Mouse (Mus musculus): Measurements from ENCODE around the gene Kcnd3.

Gene Kcnd3

GRCm38 (mm10) chr3:105648889-105649567 lies 196.9 kb downstream of the Kcnd3 start:
- in situ Hi-C loops (cut with MboI, MseI), result no loop called here

- in situ Hi-C loops (cut with MboI, MseI), result loop anchor here (25.0 kb wide), 1 partner anchor 784 kb away; no protein-coding TSS in a partner anchor
These were observed 201.6 kb downstream of the Kcnd3 start for GRCm38 (mm10) chr3:105653544-105654380.

- in situ Hi-C loops (cut with MboI, MseI), result loop anchor here (25.0 kb wide), 1 partner anchor 782 kb away; no protein-coding TSS in a partner anchor
These were observed 203.0 kb downstream of the Kcnd3 start for GRCm38 (mm10) chr3:105655031-105655585.

- in situ Hi-C loops (cut with MboI, MseI), result loop anchor here (25.0 kb wide), 1 partner anchor 777 kb away; no protein-coding TSS in a partner anchor
These were observed 208.4 kb downstream of the Kcnd3 start for GRCm38 (mm10) chr3:105660530-105660929.

- in situ Hi-C loops (cut with MboI, MseI), result loop anchor here (25.0 kb wide), 1 partner anchor 774 kb away; no protein-coding TSS in a partner anchor
These were observed 210.9 kb downstream of the Kcnd3 start for GRCm38 (mm10) chr3:105663043-105663442.

GRCm38 (mm10) chr3:105665105-105665765 lies 213.1 kb downstream of the Kcnd3 start:
- in situ Hi-C loops (cut with MboI, MseI), result loop anchor here (25.0 kb wide), 1 partner anchor 772 kb away; no protein-coding TSS in a partner anchor

GRCm38 (mm10) chr3:105666996-105667523 lies 214.9 kb downstream of the Kcnd3 start:
- in situ Hi-C loops (cut with MboI, MseI), result loop anchor here (25.0 kb wide), 1 partner anchor 770 kb away; no protein-coding TSS in a partner anchor

GRCm38 (mm10) chr3:105668161-105668560 lies 216.0 kb downstream of the Kcnd3 start:
- in situ Hi-C loops (cut with MboI, MseI), result loop anchor here (25.0 kb wide), 1 partner anchor 769 kb away; no protein-coding TSS in a partner anchor

- in situ Hi-C loops (cut with MboI, MseI), result loop anchor here (25.0 kb wide), 1 partner anchor 768 kb away; no protein-coding TSS in a partner anchor
These were observed 217.6 kb downstream of the Kcnd3 start for GRCm38 (mm10) chr3:105669776-105670175.

- in situ Hi-C loops (cut with MboI, MseI), result loop anchor here (25.0 kb wide), 1 partner anchor 766 kb away; no protein-coding TSS in a partner anchor
These were observed 218.7 kb downstream of the Kcnd3 start for GRCm38 (mm10) chr3:105670801-105671200.

GRCm38 (mm10) chr3:105674595-105675218 lies 222.6 kb downstream of the Kcnd3 start:
- in situ Hi-C loops (cut with MboI, MseI), result loop anchor here (25.0 kb wide), 2 partner anchors 763 to 813 kb away; partner anchors contain the start of gene Dennd2d

- in situ Hi-C loops (cut with MboI, MseI), result loop anchor here (25.0 kb wide), 1 partner anchor 811 kb away; the partner anchor contains the start of gene Dennd2d
These were observed 223.8 kb downstream of the Kcnd3 start for GRCm38 (mm10) chr3:105675932-105676331.

- in situ Hi-C loops (cut with MboI, MseI), result loop anchor here (10.0 to 25.0 kb wide), 3 partner anchors 54 to 807 kb away; partner anchors contain the start of genes Dennd2d and Wdr77
These were observed 228.2 kb downstream of the Kcnd3 start for GRCm38 (mm10) chr3:105680346-105680745.

- in situ Hi-C loops (cut with MboI, MseI), result loop anchor here (5.0 to 25.0 kb wide), 4 partner anchors 48 to 801 kb away; partner anchors contain the start of genes Dennd2d and Wdr77
These were observed 234.5 kb downstream of the Kcnd3 start for GRCm38 (mm10) chr3:105686394-105687323.

- in situ Hi-C loops (cut with MboI, MseI), result loop anchor here (5.0 to 25.0 kb wide), 4 partner anchors 47 to 800 kb away; partner anchors contain the start of genes Dennd2d and Wdr77
These were observed 235.4 kb downstream of the Kcnd3 start, which contains the start of gene Ddx20 for GRCm38 (mm10) chr3:105687324-105688060. TSS of gene Ddx20 (minus strand) at chr3:105687574.

- in situ Hi-C loops (cut with MboI, MseI), result loop anchor here (5.0 to 25.0 kb wide), 4 partner anchors 46 to 799 kb away; partner anchors contain the start of genes Dennd2d and Wdr77
These were observed 236.4 kb downstream of the Kcnd3 start for GRCm38 (mm10) chr3:105688536-105688935.

GRCm38 (mm10) chr3:105693327-105694080 lies 241.4 kb downstream of the Kcnd3 start:
- in situ Hi-C loops (cut with MboI, MseI), result loop anchor here (25.0 kb wide), 1 partner anchor 794 kb away; the partner anchor contains the start of gene Dennd2d

All from regulatory T cell (primary cell).